Mouse (Mus musculus) small intestine, adult 2 months (tissue): ENCODE measurements around the gene Gpn3. TPM values are rescaled to one million over a fixed set of nuclear protein-coding genes. Genes with fewer than 3 reads are reported as not detected.

Experiments used
- H3K27ac ChIP-seq: fragments of 200-500 bp; 2 replicates; pipeline ENCODE4 v1.5.1; 2012; ENCODE audit warnings: low read depth, low read length, control low read depth, inconsistent platforms; ENCODE audit not compliant: insufficient read depth
- H3K27me3 ChIP-seq: fragments of 200-500 bp; 2 replicates; pipeline ENCODE4 v1.6.1; 2012; ENCODE audit warnings: mild to moderate bottlenecking, moderate library complexity, low read length, inconsistent platforms; ENCODE audit not compliant: control insufficient read depth, insufficient read depth
- H3K36me3 ChIP-seq: fragments of 200-500 bp; 2 replicates; pipeline ENCODE4 v1.6.1; 2012; ENCODE audit warnings: mild to moderate bottlenecking, low read length, control low read depth, inconsistent platforms; ENCODE audit not compliant: control insufficient read depth, insufficient read depth
- H3K4me1 ChIP-seq: fragments of 200-500 bp; 2 replicates; pipeline ENCODE4 v1.6.1; 2012; ENCODE audit warnings: low read length, inconsistent platforms, mixed read lengths; ENCODE audit not compliant: control insufficient read depth, insufficient read depth, insufficient read length
- H3K4me3 ChIP-seq: fragments of 200-500 bp; 2 replicates; pipeline ENCODE4 v1.5.1; 2012; ENCODE audit warnings: low read depth, mild to moderate bottlenecking, control low read depth, inconsistent platforms, low read length, moderate library complexity
- CTCF ChIP-seq: fragments of 200-500 bp; IDR thresholded peaks from 2 replicates; pipeline ENCODE4 v1.5.1; 2012; ENCODE audit warnings: low read depth, mild to moderate bottlenecking, control low read depth, inconsistent platforms, low read length, moderate library complexity, mixed read lengths; ENCODE audit not compliant: insufficient replicate concordance, insufficient read length; ENCODE audit errors: extremely low read depth
- POLR2A ChIP-seq: fragments of 200-500 bp; IDR thresholded peaks from 2 replicates; pipeline ENCODE4 v1.6.1; 2012; ENCODE audit warnings: low read depth, mild to moderate bottlenecking, control low read depth, inconsistent platforms, low read length, moderate library complexity
- WGBS: fragments of 180-500 bp; shearing (Covaris S2); methylation state at CpG from one replicate; pipeline ENCODE4 v1.1.7; 2018; 5-methylcytosine and 5-hydroxymethylcytosine counted together
- polyA plus RNA-seq: library from polyadenylated mRNA; depleted of rRNA; stranded (reverse); fragments of >200 nt; gene quantifications from 2 replicates; pipeline ENCODE4 v1.2.3, GENCODE M21; 2012

Gpn3 gene
- polyA plus RNA-seq, 1 experiment: 32.6 TPM

- no peaks in the 10 kb centered on the region for H3K27me3 ChIP-seq
- H3K4me1 ChIP-seq: peaks cover 9% of the 10 kb centered on the region
- TF ChIP-seq CTCF (no peak), POLR2A (no peak)
- no peak overlapping the region for H3K4me3 ChIP-seq
- 86% methylated on average over 8 of the region's 8 CpGs for WGBS
- peak overlapping the region; percentile 51 for H3K27ac ChIP-seq
- H3K36me3 ChIP-seq: peaks cover 45% of the 10 kb centered on the region
Observed at GRCm38 (mm10) chr5:122397495-122397894, 25.8 kb downstream of the Gpn3 start.

GRCm38 (mm10) chr5:122399871-122400270 lies 28.2 kb downstream of the Gpn3 start:
- Histone ChIP-seq H3K27me3 (no peaks in the 10 kb centered on the region), H3K27ac (peak overlapping the region; percentile 68), H3K36me3 (peaks cover 66% of the 10 kb centered on the region), H3K4me1 (peaks cover 2% of the 10 kb centered on the region), H3K4me3 (no peak overlapping the region)
- no peak for TF ChIP-seq POLR2A
- TF ChIP-seq CTCF: no peak
- WGBS: 77% methylated on average over 8 of the region's 8 CpGs

GRCm38 (mm10) chr5:122400628-122401302 lies 29.1 kb downstream of the Gpn3 start:
- Histone ChIP-seq H3K36me3 (peaks cover 75% of the 10 kb centered on the region), H3K27ac (peak overlapping the region; percentile 68)

DNA sequence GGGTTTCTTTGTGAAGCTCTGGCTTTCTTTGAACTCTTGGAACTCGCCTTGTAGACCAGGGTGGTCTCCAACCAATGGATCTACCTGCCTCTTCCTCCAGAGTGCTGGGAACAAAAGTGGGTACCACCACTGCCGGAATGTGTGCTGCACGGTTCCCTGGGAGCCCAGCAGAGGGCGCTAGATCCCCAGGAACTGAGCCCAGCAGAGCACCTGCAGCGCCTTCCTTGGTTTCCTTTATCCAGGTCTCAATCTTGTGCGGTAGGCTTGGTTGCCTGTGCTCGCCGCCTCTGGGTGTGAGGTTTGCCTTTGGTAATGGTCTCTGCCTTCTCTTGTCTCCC lies 29.6 kb downstream of the Gpn3 start:
- H3K36me3 ChIP-seq: peaks cover 79% of the 10 kb centered on the region
- 0 out of 2 replicates have a peak overlapping the region, but pooled peaks have one; percentile 19 for H3K27ac ChIP-seq
- TF ChIP-seq POLR2A: no peak
- TF ChIP-seq CTCF: peak; percentile 94
- H3K4me3 ChIP-seq: no peak overlapping the region
- H3K27me3 ChIP-seq: no peaks in the 10 kb centered on the region
- peaks cover 2% of the 10 kb centered on the region for H3K4me1 ChIP-seq
- WGBS: 24% methylated on average over 8 of the region's 8 CpGs

More at GRCm38 (mm10) chr5:122400628-122401302, 29.1 kb downstream of the Gpn3 start:
- Histone ChIP-seq H3K4me3 (no peak overlapping the region), H3K27me3 (no peaks in the 10 kb centered on the region), H3K4me1 (peaks cover 2% of the 10 kb centered on the region)
- 72% methylated on average over 18 of the region's 18 CpGs for WGBS
- TF ChIP-seq POLR2A (no peak), CTCF (no peak)

GRCm38 (mm10) chr5:122402160-122402559 lies 30.5 kb downstream of the Gpn3 start:
- Histone ChIP-seq H3K4me3 (no peak overlapping the region), H3K27ac (peak overlapping the region; percentile 21; the same call in 1 of the 2 replicates), H3K27me3 (no peaks in the 10 kb centered on the region), H3K36me3 (peaks cover 81% of the 10 kb centered on the region), H3K4me1 (no peaks in the 10 kb centered on the region; the same call in none of the 2 replicates)
- 85% methylated on average over 13 of the region's 13 CpGs for WGBS
- TF ChIP-seq POLR2A (no peak), CTCF (no peak)

DNA sequence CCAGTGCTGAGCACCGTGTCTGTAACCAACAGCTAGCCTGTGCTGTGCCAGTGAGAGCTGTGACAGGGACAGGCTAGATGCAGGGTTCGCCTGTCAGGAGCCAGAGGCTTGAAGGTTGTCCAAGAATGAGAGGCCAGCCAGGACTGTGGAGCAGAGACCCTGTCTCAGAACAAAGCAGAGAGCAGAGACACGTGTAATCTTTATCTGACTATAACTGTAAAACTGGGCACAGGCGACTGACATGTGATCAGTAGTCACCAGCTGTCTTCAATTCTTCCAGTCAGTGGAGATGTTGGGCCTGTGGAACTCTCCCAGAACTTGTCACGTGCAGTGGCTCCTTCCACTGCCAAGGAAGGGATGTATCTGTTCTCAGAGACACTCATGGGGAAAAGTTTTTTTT lies 31.1 kb downstream of the Gpn3 start:
- no peaks in the 10 kb centered on the region for H3K27me3 ChIP-seq
- H3K36me3 ChIP-seq: peaks cover 76% of the 10 kb centered on the region
- no peak for TF ChIP-seq POLR2A
- no peak for TF ChIP-seq CTCF

GRCm38 (mm10) chr5:122403362-122403761 lies 31.7 kb downstream of the Gpn3 start:
- Histone ChIP-seq H3K4me3 (no peak overlapping the region), H3K4me1 (no peaks in the 10 kb centered on the region; the same call in 1 of the 2 replicates), H3K36me3 (peaks cover 73% of the 10 kb centered on the region), H3K27ac (no peak overlapping the region), H3K27me3 (no peaks in the 10 kb centered on the region)
- WGBS: 88% methylated on average over 12 of the region's 12 CpGs
- no peak for TF ChIP-seq POLR2A
- TF ChIP-seq CTCF: no peak

More for the DNA sequence above, 31.1 kb downstream of the Gpn3 start:
- WGBS: 87% methylated on average over 5 of the region's 5 CpGs
- H3K4me1 ChIP-seq: no peaks in the 10 kb centered on the region; the same call in none of the 2 replicates
- H3K27ac ChIP-seq: peak overlapping the region; percentile 21; the same call in 1 of the 2 replicates
- no peak overlapping the region for H3K4me3 ChIP-seq
